ENCODE assay signal across 21 mouse cellular contexts in the genomic region with DNA sequence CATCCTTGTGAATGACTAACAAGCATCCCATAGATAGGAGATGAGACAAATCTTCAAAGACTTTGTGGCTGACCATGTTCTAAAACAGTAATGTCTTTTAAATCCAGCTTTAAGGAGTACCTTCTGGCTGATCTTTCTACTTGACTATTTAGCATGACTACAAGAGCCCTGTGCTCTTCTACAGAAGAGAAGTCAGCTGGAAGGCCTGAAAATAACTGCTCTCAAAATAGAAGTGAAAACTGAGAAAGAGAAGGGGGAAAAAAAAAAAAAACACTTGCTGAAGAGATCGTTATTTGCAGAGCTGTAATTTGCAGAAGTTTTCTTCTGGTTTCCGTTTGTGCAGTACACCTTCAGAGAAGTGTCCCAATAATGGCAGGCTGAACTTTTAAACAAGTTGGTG.
DNase-seq lines count a peak whose midpoint lies in the region; ATAC-seq and TF ChIP-seq lines count a peak whose summit lies in the region.
"Had no signal": no experiment of that assay in that cellular context is flagged by ENCODE, and none has a peak within 500 bp of the region (broad histone marks: within the 10 kb centered on the region; RNA-seq: fewer than 3 reads in every experiment).

No protein-coding gene starts in this region.

- no peaks in the 10 kb centered on the region for H3K36me3 ChIP-seq in myocyte (ENCODE audit: control insufficient read depth, insufficient read depth)
- no peaks in the 10 kb centered on the region for H3K36me3 ChIP-seq in heart, embryonic 12.5 days
- H3K36me3 ChIP-seq in midbrain, embryonic 10.5 days = no peaks in the 10 kb centered on the region
- H3K36me3 ChIP-seq: embryonic facial prominence, embryonic 13.5 days; hindbrain, embryonic 10.5 days; intestine, embryonic 15.5 days had no signal

- H3K27me3 ChIP-seq in myocyte (ENCODE audit: control insufficient read depth, insufficient read depth, insufficient read length) = no peaks in the 10 kb centered on the region
- H3K27me3 ChIP-seq in heart, embryonic 12.5 days (replicated peaks) = no peaks in the 10 kb centered on the region
- no peaks in the 10 kb centered on the region for H3K27me3 ChIP-seq in midbrain, embryonic 10.5 days (ENCODE audit: low read depth, poor library complexity, severe bottlenecking)
- H3K27me3 ChIP-seq: embryonic facial prominence, embryonic 13.5 days; forebrain, embryonic 13.5 days; intestine, embryonic 15.5 days had no signal

- peak overlapping the region; percentile 37 for H3K4me3 ChIP-seq in gastrocnemius, adult 2 months
- no peak overlapping the region for H3K4me3 ChIP-seq in myocyte
- no peak overlapping the region for H3K4me3 ChIP-seq in heart, embryonic 12.5 days
- no peak overlapping the region for H3K4me3 ChIP-seq in midbrain, embryonic 10.5 days
- H3K4me3 ChIP-seq: embryonic facial prominence, embryonic 13.5 days; forebrain, embryonic 13.5 days; heart, adult 2 months; hindbrain, embryonic 10.5 days; intestine, embryonic 15.5 days had no signal

- peak overlapping the region; percentile 42 for H3K4me2 ChIP-seq in myocyte (ENCODE audit: low read depth)
- no peak overlapping the region for H3K4me2 ChIP-seq in heart, embryonic 12.5 days
- H3K4me2 ChIP-seq: embryonic facial prominence, embryonic 13.5 days; forebrain, embryonic 13.5 days; heart, embryonic 11.5 days; hindbrain, embryonic 14.5 days; intestine, embryonic 15.5 days had no signal

- H3K9ac ChIP-seq in heart, embryonic 12.5 days = no peak overlapping the region
- H3K9ac ChIP-seq: embryonic facial prominence, embryonic 13.5 days; forebrain, embryonic 13.5 days; hindbrain, embryonic 14.5 days; intestine, embryonic 15.5 days had no signal

- 53% methylated on average over 2 of the region's 2 CpGs for WGBS in heart, embryonic 12.5 days
- 78% methylated on average over 2 of the region's 2 CpGs for WGBS in midbrain, embryonic 10.5 days

- no peaks in the 10 kb centered on the region for H3K79me2 ChIP-seq in myocyte (ENCODE audit: control insufficient read depth, insufficient read depth)

- no peak overlapping the region for H3ac ChIP-seq in myocyte (ENCODE audit: control insufficient read depth, insufficient read length)

- intact Hi-C loops in gastrocnemius, adult 2 months (cut with DNase I) = no loop called here

- H3K9me3 ChIP-seq in heart, embryonic 12.5 days (replicated peaks) = no peaks in the 10 kb centered on the region
- H3K9me3 ChIP-seq in midbrain, embryonic 10.5 days (replicated peaks) = no peaks in the 10 kb centered on the region
- H3K9me3 ChIP-seq: embryonic facial prominence, embryonic 13.5 days; forebrain, embryonic 13.5 days; hindbrain, embryonic 10.5 days; intestine, embryonic 15.5 days had no signal

- DNase-seq in gastrocnemius, adult 2 months = no peak
- no peak for DNase-seq in gastrocnemius, adult 8-10 months (ENCODE audit: low spot score in 2 of 2)
- DNase-seq in right cerebral cortex, adult 18-20 months = peak; percentile 12
- no peak for DNase-seq in right cerebral cortex, postnatal 25 days
- DNase-seq in midbrain, embryonic 10.5 days (ENCODE audit: low spot score) = no peak
- DNase-seq: adrenal gland, postnatal 10 days; B cell, adult 2 months; cerebellum, adult 18-20 months; cerebellum, adult 9-11 months; cerebellum, postnatal 36 days; gastrocnemius, postnatal 10 days; heart, adult 2 months had no signal

- no peak for TF ChIP-seq CTCF in gastrocnemius, adult 2 months (IDR thresholded peaks at IDR 0.05)

- peak overlapping the region; percentile 77 for H3K27ac ChIP-seq in gastrocnemius, adult 2 months
- H3K27ac ChIP-seq in heart, embryonic 12.5 days (ENCODE audit: poor library complexity, severe bottlenecking) = no peak overlapping the region
- H3K27ac ChIP-seq in midbrain, embryonic 10.5 days (replicated peaks) = no peak overlapping the region
- H3K27ac ChIP-seq: embryonic facial prominence, embryonic 13.5 days; forebrain, embryonic 13.5 days; heart, adult 2 months; hindbrain, embryonic 10.5 days; hindbrain, embryonic 14.5 days; intestine, embryonic 15.5 days had no signal

- H3K4me1 ChIP-seq in heart, embryonic 12.5 days (replicated peaks) = no peaks in the 10 kb centered on the region
- H3K4me1 ChIP-seq in midbrain, embryonic 10.5 days = no peaks in the 10 kb centered on the region
- H3K4me1 ChIP-seq: embryonic facial prominence, embryonic 13.5 days; forebrain, embryonic 13.5 days; hindbrain, embryonic 10.5 days; intestine, embryonic 15.5 days had no signal

- ATAC-seq in heart, embryonic 12.5 days (ENCODE audit: insufficient number of reproducible peaks, low FRiP score) = no peak
- ATAC-seq: CD4-positive, CD25-positive, alpha-beta regulatory T cell, adult 4 months; forebrain, embryonic 13.5 days; intestine, embryonic 15.5 days had no signal

- no peak for TF ChIP-seq POLR2A in myocyte (IDR thresholded peaks at IDR 0.05; ENCODE audit: insufficient read length, low read depth)

TF ChIP-seq in myocyte, 11 proteins besides CTCF, POLR2A, EP300 and RAD21:
- TF ChIP-seq SRF (IDR thresholded peaks at IDR 0.05; ENCODE audit: control insufficient read depth, insufficient read length, low read depth) = no peak
- TF ChIP-seq TCF3 (IDR thresholded peaks at IDR 0.05; ENCODE audit: insufficient read length, low read depth) = no peak
- no peak for TF ChIP-seq REST (IDR thresholded peaks at IDR 0.05; ENCODE audit: insufficient read depth, insufficient read length)
- no peak for TF ChIP-seq POLR2AphosphoS2 (IDR thresholded peaks at IDR 0.05; ENCODE audit: insufficient read length, low read depth)
- TF ChIP-seq CEBPB (IDR thresholded peaks at IDR 0.05; ENCODE audit: insufficient read depth, poor library complexity, severe bottlenecking) = no peak
- TF ChIP-seq TCF12 (IDR thresholded peaks at IDR 0.05; ENCODE audit: insufficient read depth, poor library complexity, severe bottlenecking) = no peak
- TF ChIP-seq MYOG (IDR thresholded peaks at IDR 0.05; ENCODE audit: control insufficient read depth in 1 of 3, insufficient read depth in 1 of 3, insufficient read length in 2 of 3, low read depth in 2 of 3) = no peak
- TF ChIP-seq MYOD1 (IDR thresholded peaks at IDR 0.05; ENCODE audit: control insufficient read depth in 1 of 3, insufficient read length in 2 of 3, low read depth in 2 of 3) = no peak
- no peak for TF ChIP-seq USF1 (IDR thresholded peaks at IDR 0.05; ENCODE audit: low read depth)
- TF ChIP-seq E2F4 (IDR thresholded peaks at IDR 0.05; ENCODE audit: insufficient read depth) = no peak
- TF ChIP-seq MAX (IDR thresholded peaks at IDR 0.05; ENCODE audit: low read depth) = no peak
TF ChIP-seq in myocyte: peak in this region for 0.
